Comparison of ENCODE assay signal across 17 mouse cellular contexts in genomic region chr4:116402708-116403107, GRCm38 (mm10).
DNase-seq lines count a peak whose midpoint lies in the region; ATAC-seq and TF ChIP-seq lines count a peak whose summit lies in the region.
"Had no signal": no experiment of that assay in that cellular context is flagged by ENCODE, and none has a peak within 500 bp of the region (broad histone marks: within the 10 kb centered on the region; RNA-seq: fewer than 3 reads in every experiment).

No protein-coding gene starts in this region.

- H3K9ac ChIP-seq in forebrain, postnatal 0 days: no peak overlapping the region
- no peak overlapping the region for H3K9ac ChIP-seq in forebrain, embryonic 11.5 days (ENCODE audit: low read length)
- H3K9ac ChIP-seq in liver, embryonic 12.5 days: no peak overlapping the region; the same call in 1 of the 2 replicates
- H3K9ac ChIP-seq: lung, embryonic 15.5 days; stomach, embryonic 15.5 days had no signal

- no peak overlapping the region for H3K27ac ChIP-seq in forebrain, postnatal 0 days (ENCODE audit: low read depth, low read length)
- no peak overlapping the region for H3K27ac ChIP-seq in forebrain, embryonic 11.5 days (ENCODE audit: low read depth, low read length)
- no peak overlapping the region; the same call in 1 of the 2 replicates for H3K27ac ChIP-seq in liver, embryonic 12.5 days
- H3K27ac ChIP-seq: lung, embryonic 15.5 days; stomach, embryonic 15.5 days had no signal

- H3K27me3 ChIP-seq in forebrain, postnatal 0 days (ENCODE audit: insufficient read depth, low read length): no peaks in the 10 kb centered on the region
- H3K27me3 ChIP-seq in forebrain, embryonic 11.5 days (ENCODE audit: control insufficient read depth, insufficient read depth, low read length): no peaks in the 10 kb centered on the region
- no peaks in the 10 kb centered on the region for H3K27me3 ChIP-seq in liver, embryonic 12.5 days (replicated peaks)
- H3K27me3 ChIP-seq: lung, embryonic 15.5 days; Patski; stomach, embryonic 15.5 days had no signal

- no peaks in the 10 kb centered on the region for H3K9me3 ChIP-seq in forebrain, postnatal 0 days (ENCODE audit: low read length)
- no peaks in the 10 kb centered on the region for H3K9me3 ChIP-seq in forebrain, embryonic 11.5 days (ENCODE audit: control insufficient read depth, low read length)
- no peaks in the 10 kb centered on the region for H3K9me3 ChIP-seq in liver, embryonic 12.5 days (replicated peaks)
- H3K9me3 ChIP-seq: lung, embryonic 15.5 days; stomach, embryonic 15.5 days had no signal

- DNase-seq in forebrain, postnatal 0 days: no peak
- no peak for DNase-seq in forebrain, embryonic 11.5 days (ENCODE audit: low spot score)
- DNase-seq in spleen, adult 12 weeks (ENCODE audit: low spot score): peak; percentile 19
- DNase-seq in spleen, adult 18-20 months: no peak
- peak; percentile 26 to 48 for DNase-seq in spleen, postnatal 10 days (ENCODE audit: low spot score in 2 of 2)
- DNase-seq in layer of hippocampus, adult 18-20 months (ENCODE audit: low spot score in 2 of 2): no peak
- DNase-seq in frontal cortex, postnatal 25 days (ENCODE audit: low spot score in 2 of 2): no peak
- DNase-seq: cerebellum, postnatal 36 days; heart, adult 18-20 months; heart, postnatal 14 days; kidney, adult 9 months; right cerebral cortex, postnatal 14 days; thymus, postnatal 25 days had no signal

- peak overlapping the region; percentile 63; the same call in 1 of the 2 replicates for H3K4me2 ChIP-seq in forebrain, postnatal 0 days (ENCODE audit: low read depth)
- no peak overlapping the region for H3K4me2 ChIP-seq in forebrain, embryonic 11.5 days (ENCODE audit: low read depth, low read length, severe bottlenecking)
- peak overlapping the region; percentile 17; the same call in 1 of the 2 replicates for H3K4me2 ChIP-seq in liver, embryonic 12.5 days
- H3K4me2 ChIP-seq: lung, embryonic 15.5 days; stomach, embryonic 15.5 days had no signal

- H3K4me1 ChIP-seq in forebrain, postnatal 0 days (ENCODE audit: insufficient read depth): peaks cover 12% of the 10 kb centered on the region; the same call in 1 of the 2 replicates
- 0 out of 2 replicates have a peak, but pooled peaks cover 6% of the 10 kb centered on the region for H3K4me1 ChIP-seq in forebrain, embryonic 11.5 days (replicated peaks; ENCODE audit: control insufficient read depth, insufficient read depth, low read length)
- H3K4me1 ChIP-seq in liver, embryonic 12.5 days: peaks cover 20% of the 10 kb centered on the region

- no peak for TF ChIP-seq CTCF in forebrain, postnatal 0 days (IDR thresholded peaks at IDR 0.05; ENCODE audit: low read depth)

- no peak overlapping the region for H3K4me3 ChIP-seq in forebrain, postnatal 0 days (ENCODE audit: low read depth, low read length)
- H3K4me3 ChIP-seq in forebrain, embryonic 11.5 days (ENCODE audit: low read depth, low read length): no peak overlapping the region
- no peak overlapping the region for H3K4me3 ChIP-seq in liver, embryonic 12.5 days
- H3K4me3 ChIP-seq: lung, embryonic 15.5 days; stomach, embryonic 15.5 days had no signal

- no peaks in the 10 kb centered on the region for H3K36me3 ChIP-seq in forebrain, postnatal 0 days (ENCODE audit: insufficient read depth)
- H3K36me3 ChIP-seq in forebrain, embryonic 11.5 days (ENCODE audit: control insufficient read depth, insufficient read depth, low read length): no peaks in the 10 kb centered on the region
- no peaks in the 10 kb centered on the region for H3K36me3 ChIP-seq in liver, embryonic 12.5 days
- H3K36me3 ChIP-seq: lung, embryonic 15.5 days; stomach, embryonic 15.5 days had no signal

- no peak for ATAC-seq in forebrain, postnatal 0 days
- no peak for ATAC-seq in forebrain, embryonic 11.5 days (replicated peaks; ENCODE audit: low FRiP score)
- ATAC-seq in liver, embryonic 12.5 days: peak; percentile 63
- ATAC-seq: Patski had no signal

- WGBS in forebrain, postnatal 0 days: 70% methylated on average over 1 of the region's 1 CpGs
- 88% methylated on average over 1 of the region's 1 CpGs for WGBS in forebrain, embryonic 11.5 days
- WGBS in liver, embryonic 12.5 days (ENCODE audit: insufficient replicate concordance): 52% methylated on average over 1 of the region's 1 CpGs

Comparison
In these comparisons a context has a peak if more than half of its experiments do, and no peak if none do; other contexts are left out.
1. DNase-seq: peak in spleen, adult 12 weeks (single experiment) and spleen, postnatal 10 days (2 of 2); none in forebrain, postnatal 0 days (single experiment), forebrain, embryonic 11.5 days (single experiment), spleen, adult 18-20 months (0 of 2), layer of hippocampus, adult 18-20 months (0 of 2) and frontal cortex, postnatal 25 days (0 of 2).